Mouse (Mus musculus) CH12.LX (cell line): Measurements from ENCODE around the gene Txk. TPM values are rescaled to one million over a fixed set of nuclear protein-coding genes. Genes with fewer than 3 reads are reported as not detected.

ENCODE experiments used
- DNase-seq: peaks from one replicate; pipeline ENCODE4 v3.0.0-alpha.2; 2013; ENCODE audit errors: extremely low read depth
- H3K27ac ChIP-seq: 2 replicates; pipeline ENCODE4 v1.5.1; 2012; ENCODE audit warnings: low read depth, mild to moderate bottlenecking, control low read depth, moderate library complexity; ENCODE audit not compliant: insufficient read depth
- H3K27me3 ChIP-seq: replicated peaks from 2 replicates; pipeline ENCODE3; 2012; ENCODE audit warnings: inconsistent platforms
- H3K36me3 ChIP-seq, 2 experiments: replicated peaks in 1 of 2; 2 replicates each; pipeline versions ENCODE3 to v1.6.1; 2012; ENCODE audit warnings: inconsistent platforms in 1 of 2, low read length in 1 of 2, mild to moderate bottlenecking in 1 of 2, mixed read lengths in 1 of 2, moderate library complexity in 1 of 2; ENCODE audit not compliant: control insufficient read depth in 1 of 2, insufficient read depth in 1 of 2
- H3K4me1 ChIP-seq, 2 experiments: 2 replicates each; pipeline ENCODE4 v1.6.1; 2012; ENCODE audit warnings: inconsistent platforms in 1 of 2, moderate library complexity in 1 of 2; ENCODE audit not compliant: insufficient read depth in 2 of 2, control insufficient read depth in 1 of 2
- H3K4me2 ChIP-seq: 2 replicates; pipeline ENCODE4 v1.6.1; 2012; ENCODE audit warnings: low read depth, mild to moderate bottlenecking, control low read depth; ENCODE audit not compliant: poor library complexity, insufficient read depth, severe bottlenecking
- H3K4me3 ChIP-seq, 3 experiments: fragments of 150-350 bp in 1 of 3; sonication (generic) in 1 of 3; replicated peaks in 1 of 3; 2 replicates each; pipeline versions ENCODE3 to v1.5.1; 2011 to 2012; ENCODE audit warnings: low read depth in 2 of 3, low read length in 2 of 3, mild to moderate bottlenecking in 2 of 3, moderate library complexity in 2 of 3, control low read depth in 1 of 3, improper control_type of control experiment in 1 of 3, inconsistent platforms in 1 of 3, mixed read lengths in 1 of 3; ENCODE audit not compliant: poor library complexity in 1 of 3
- H3K79me2 ChIP-seq: replicated peaks from 2 replicates; pipeline ENCODE4 v1.6.1; 2012; ENCODE audit warnings: mild to moderate bottlenecking, moderate library complexity; ENCODE audit not compliant: control insufficient read depth, poor library complexity, insufficient read depth, severe bottlenecking; ENCODE audit errors: extremely low read depth
- H3K9ac ChIP-seq: 2 replicates; pipeline ENCODE4 v1.6.1; 2012; ENCODE audit warnings: low read depth, mild to moderate bottlenecking, control low read depth, moderate library complexity; ENCODE audit not compliant: insufficient read depth
- H3K9me3 ChIP-seq: replicated peaks from 2 replicates; pipeline ENCODE3; 2012; ENCODE audit warnings: low read length, inconsistent platforms, mixed read lengths
- BHLHE40 ChIP-seq: IDR thresholded peaks from 2 replicates; pipeline ENCODE4 v1.6.1; 2011; ENCODE audit warnings: mild to moderate bottlenecking, low read depth, low read length, improper control_type of control experiment
- CHD1 ChIP-seq: IDR thresholded peaks from 2 replicates; pipeline ENCODE4 v1.6.1; 2012; ENCODE audit warnings: low read depth, low read length, improper control_type of control experiment, inconsistent platforms
- CHD2 ChIP-seq: IDR thresholded peaks from 2 replicates; pipeline ENCODE4 v1.6.1; 2011; ENCODE audit warnings: low read length, improper control_type of control experiment
- CTCF ChIP-seq, 2 experiments: IDR thresholded peaks in 1 of 2; conservative IDR thresholded peaks in 1 of 2; 2 replicates each; pipeline ENCODE4 v1.5.1; 2011 to 2012; ENCODE audit warnings: low read depth in 2 of 2, low read length in 2 of 2, improper control_type of control experiment in 1 of 2, inconsistent platforms in 1 of 2, mild to moderate bottlenecking in 1 of 2, moderate library complexity in 1 of 2
- ELF1 ChIP-seq: IDR thresholded peaks from 2 replicates; pipeline ENCODE4 v1.6.1; 2014; ENCODE audit warnings: low read depth, mild to moderate bottlenecking, inconsistent platforms, low read length, improper control_type of control experiment
- ETS1 ChIP-seq: conservative IDR thresholded peaks from 2 replicates; pipeline ENCODE4 v1.6.1; 2012; ENCODE audit warnings: low read depth, mild to moderate bottlenecking, inconsistent platforms, low read length, improper control_type of control experiment, moderate library complexity
- HCFC1 ChIP-seq: IDR thresholded peaks from 2 replicates; pipeline ENCODE4 v1.6.1; 2012; ENCODE audit warnings: low read depth, mild to moderate bottlenecking, inconsistent platforms, low read length, improper control_type of control experiment
- IRF4 ChIP-seq: IDR thresholded peaks from 2 replicates; pipeline ENCODE4 v1.6.1; 2014; ENCODE audit warnings: low read depth, mild to moderate bottlenecking, inconsistent platforms, low read length, improper control_type of control experiment
- JUND ChIP-seq: conservative IDR thresholded peaks from 2 replicates; pipeline ENCODE4 v1.6.1; 2011; ENCODE audit warnings: low read depth, low read length, improper control_type of control experiment
- MAFK ChIP-seq: IDR thresholded peaks from 2 replicates; pipeline ENCODE4 v1.6.1; 2011; ENCODE audit warnings: low read length, improper control_type of control experiment; ENCODE audit not compliant: insufficient replicate concordance
- MAX ChIP-seq: IDR thresholded peaks from 2 replicates; pipeline ENCODE4 v1.6.1; 2011; ENCODE audit warnings: low read length, improper control_type of control experiment
- MEF2A ChIP-seq: IDR thresholded peaks from 2 replicates; pipeline ENCODE4 v1.6.1; 2014; ENCODE audit warnings: low read depth, mild to moderate bottlenecking, inconsistent platforms, low read length, improper control_type of control experiment, borderline replicate concordance
- MXI1 ChIP-seq: IDR thresholded peaks from 2 replicates; pipeline ENCODE4 v1.6.1; 2011; ENCODE audit warnings: mild to moderate bottlenecking, low read depth, low read length, improper control_type of control experiment
- NRF1 ChIP-seq: IDR thresholded peaks from 2 replicates; pipeline ENCODE4 v1.6.1; 2014; ENCODE audit warnings: low read depth, mild to moderate bottlenecking, inconsistent platforms, low read length, improper control_type of control experiment, moderate library complexity
- PAX5 ChIP-seq: IDR thresholded peaks from 2 replicates; pipeline ENCODE4 v1.6.1; 2012; ENCODE audit warnings: low read length, inconsistent platforms, mixed read lengths
- POLR2A ChIP-seq: IDR thresholded peaks from 2 replicates; pipeline ENCODE4 v1.6.1; 2011; ENCODE audit warnings: low read depth, mild to moderate bottlenecking, improper control_type of control experiment, low read length
- POLR2AphosphoS2 ChIP-seq: IDR thresholded peaks from 2 replicates; pipeline ENCODE4 v1.6.1; 2011; ENCODE audit warnings: low read depth, low read length, improper control_type of control experiment
- RAD21 ChIP-seq: IDR thresholded peaks from 2 replicates; pipeline ENCODE4 v1.6.1; 2011; ENCODE audit warnings: low read depth, mild to moderate bottlenecking, low read length, improper control_type of control experiment, moderate library complexity
- SIN3A ChIP-seq: IDR thresholded peaks from 2 replicates; pipeline ENCODE4 v1.6.1; 2012; ENCODE audit warnings: low read length, improper control_type of control experiment, inconsistent platforms
- TCF12 ChIP-seq: IDR thresholded peaks from 2 replicates; pipeline ENCODE4 v1.6.1; 2014; ENCODE audit warnings: low read depth, mild to moderate bottlenecking, inconsistent platforms, low read length, improper control_type of control experiment
- UBTF ChIP-seq: IDR thresholded peaks from 2 replicates; pipeline ENCODE4 v1.6.1; 2012; ENCODE audit warnings: low read depth, mild to moderate bottlenecking, inconsistent platforms, low read length, improper control_type of control experiment, moderate library complexity
- USF1 ChIP-seq: IDR thresholded peaks from 2 replicates; pipeline ENCODE4 v1.6.1; 2014; ENCODE audit warnings: low read depth, mild to moderate bottlenecking, inconsistent platforms, low read length, improper control_type of control experiment
- USF2 ChIP-seq: conservative IDR thresholded peaks from 2 replicates; pipeline ENCODE4 v1.6.1; 2011; ENCODE audit warnings: low read depth, low read length, improper control_type of control experiment
- ZC3H11A ChIP-seq: IDR thresholded peaks from 2 replicates; pipeline ENCODE4 v1.6.1; 2012; ENCODE audit warnings: low read depth, mild to moderate bottlenecking, inconsistent platforms, low read length, improper control_type of control experiment
- ZMIZ1 ChIP-seq: IDR thresholded peaks from 2 replicates; pipeline ENCODE4 v1.6.1; 2012; ENCODE audit warnings: low read depth, mild to moderate bottlenecking, inconsistent platforms, low read length, improper control_type of control experiment
- dilution Hi-C: fragments of 300-500 bp; cut with MboI; formaldehyde crosslinking; loops from 2 replicates; pipeline ENCODE4 v1.14.3; 2020; ENCODE audit warnings: low sequenced_read_pairs; ENCODE audit not compliant: extremely low pct_unique_long_range_greater_than_20kb, extremely low pct_ligation_motif_present
- in situ Hi-C: fragments of 300-500 bp; cut with MboI; formaldehyde crosslinking; loops from 3 replicates; pipeline ENCODE4 v1.14.3; 2019; ENCODE audit warnings: low sequenced_read_pairs, low pct_ligation_motif_present, low pct_unique_long_range_greater_than_20kb, mixed read lengths
- polyA plus RNA-seq: library from polyadenylated mRNA; unstranded; fragments of >175 nt; gene quantifications from 2 replicates; pipeline ENCODE4 v1.2.1, GENCODE M21; 2012; ENCODE audit warnings: low read depth; ENCODE audit not compliant: insufficient read length
- total RNA-seq, 2 experiments: library from RNA; depleted of rRNA; stranded (reverse); fragments of 300-350 nt in 1 of 2; fragments of >200 nt in 1 of 2; gene quantifications; 2 replicates each; pipeline ENCODE4 v1.2.3; 2012 to 2014

Txk gene
- total and polyA plus RNA-seq, 3 experiments: 0.08 to 0.11 TPM; not detected in 1

DNA sequence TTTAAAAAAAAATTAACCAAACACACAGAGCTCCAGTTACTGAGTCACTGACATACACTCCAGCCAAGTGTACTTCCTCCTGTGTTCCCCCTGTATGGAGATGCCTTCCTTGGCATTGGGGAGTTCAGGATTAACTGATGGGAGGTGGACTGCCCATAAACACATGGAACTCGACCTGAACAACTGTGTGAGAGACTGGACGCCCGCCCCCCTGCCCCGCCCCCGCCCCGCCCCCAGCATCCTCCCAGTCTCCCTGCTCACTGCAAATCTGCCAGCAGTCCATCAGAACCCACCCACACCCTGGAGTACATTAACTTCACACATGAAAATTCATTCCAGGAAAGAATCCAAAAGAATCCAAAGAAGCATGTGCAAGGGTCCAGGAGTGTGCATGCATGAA, 39.2 kb upstream of the Txk start:
- no peaks in the 10 kb centered on the region for H3K27me3 ChIP-seq
- H3K9ac ChIP-seq: no peak overlapping the region
- H3K4me3 ChIP-seq: no peak overlapping the region
- peaks cover 11 to 52% of the 10 kb centered on the region in 2 experiments; a peak in 3 of 4 replicates for H3K4me1 ChIP-seq
- H3K36me3 ChIP-seq: peaks cover 0 to 25% of the 10 kb centered on the region in 2 experiments
- in situ Hi-C loops: no loop called here
- H3K4me2 ChIP-seq: no peak overlapping the region
- TF ChIP-seq POLR2AphosphoS2: no peak
- TF ChIP-seq MEF2A: no peak
- no peak for TF ChIP-seq MAX
- no peaks in the 10 kb centered on the region for H3K79me2 ChIP-seq
- no peak overlapping the region for H3K27ac ChIP-seq
- dilution Hi-C loops: no loop called here
- DNase-seq: no peak
- no peaks in the 10 kb centered on the region for H3K9me3 ChIP-seq

GRCm38 (mm10) chr5:72791386-72791785, 38.8 kb upstream of the Txk start:
- in situ Hi-C loops: no loop called here

GRCm38 (mm10) chr5:72785451-72785850, 32.9 kb upstream of the Txk start:
- no peak overlapping the region for H3K9ac ChIP-seq
- H3K4me1 ChIP-seq: no peaks in the 10 kb centered on the region
- dilution Hi-C loops: no loop called here
- TF ChIP-seq JUND (no peak), ZC3H11A (no peak), ZMIZ1 (no peak), POLR2A (no peak), SIN3A (no peak), TCF12 (no peak), USF2 (no peak), PAX5 (no peak), MAX (no peak), MAFK (no peak), UBTF (no peak), NRF1 (no peak), ELF1 (no peak), CTCF (conservative IDR thresholded peaks at IDR 0.05 in 1 of 2, IDR thresholded peaks at IDR 0.05 in 1 of 2; ENCODE audit: low read depth in 2 of 2, low read length in 2 of 2) (peak in 1 of 2 experiments; percentile 35; a peak in 2 of 4 replicates), HCFC1 (no peak), RAD21 (peak; percentile 27), IRF4 (no peak)
- TF ChIP-seq, all 38 proteins: peak for 2
- Histone ChIP-seq H3K36me3 (peaks cover 0 to 68% of the 10 kb centered on the region in 2 experiments), H3K27me3 (no peaks in the 10 kb centered on the region), H3K4me3 (no peak overlapping the region), H3K4me2 (no peak overlapping the region), H3K79me2 (no peaks in the 10 kb centered on the region), H3K27ac (no peak overlapping the region), H3K9me3 (no peaks in the 10 kb centered on the region)
- DNase-seq: no peak
- in situ Hi-C loops: no loop called here

More at GRCm38 (mm10) chr5:72791386-72791785, 38.8 kb upstream of the Txk start:
- DNase-seq: no peak
- Histone ChIP-seq H3K79me2 (no peaks in the 10 kb centered on the region), H3K27ac (no peak overlapping the region)
- no peak for TF ChIP-seq HCFC1
- TF ChIP-seq SIN3A: no peak
- no peak for TF ChIP-seq CHD2
- TF ChIP-seq CTCF (conservative IDR thresholded peaks at IDR 0.05 in 1 of 2, IDR thresholded peaks at IDR 0.05 in 1 of 2; ENCODE audit: low read depth in 2 of 2, low read length in 2 of 2): no peak
- TF ChIP-seq IRF4: no peak
- TF ChIP-seq POLR2A: no peak
- no peak for TF ChIP-seq ETS1
- TF ChIP-seq MXI1: no peak
- no peak for TF ChIP-seq CHD1
- no peak for TF ChIP-seq POLR2AphosphoS2
- no peak for TF ChIP-seq USF1
- TF ChIP-seq TCF12: no peak
- no peak for TF ChIP-seq BHLHE40
- no peak for TF ChIP-seq ZMIZ1
- TF ChIP-seq, all 38 proteins: peak for 0
- Histone ChIP-seq H3K4me3 (no peak overlapping the region), H3K4me1 (peaks cover 11 to 48% of the 10 kb centered on the region in 2 experiments; a peak in 3 of 4 replicates), H3K4me2 (no peak overlapping the region), H3K9ac (no peak overlapping the region), H3K9me3 (no peaks in the 10 kb centered on the region), H3K36me3 (peaks cover 0 to 27% of the 10 kb centered on the region in 2 experiments), H3K27me3 (no peaks in the 10 kb centered on the region)
- dilution Hi-C loops: no loop called here
